Mouse (Mus musculus): Measurements from ENCODE around the gene C130050O18Rik. TPM values are rescaled to one million over a fixed set of nuclear protein-coding genes. Genes with fewer than 3 reads are reported as not detected.
A peak's percentile ranks its signal among the peaks of the same experiment; 100 is the strongest.

Gene C130050O18Rik
- total RNA-seq, 2 experiments from 2014 or later: 0.24 to 0.28 TPM

GRCm38 (mm10) chr5:139440926-139441725, 36.0 kb downstream of the C130050O18Rik start:
- intact Hi-C loops (cut with DNase I): no loop called here
- DNase-seq (ENCODE audit: extremely low spot score in 1 of 2, low spot score in 2 of 2): no peak

- DNase-seq (ENCODE audit: extremely low spot score in 1 of 2, low spot score in 2 of 2): no peak
- intact Hi-C loops (cut with DNase I): no loop called here
These were observed 36.6 kb downstream of the C130050O18Rik start for GRCm38 (mm10) chr5:139441726-139442018.

GRCm38 (mm10) chr5:139442428-139442827, 37.3 kb downstream of the C130050O18Rik start:
- intact Hi-C loops (cut with DNase I): no loop called here
- peak in 1 of 2 experiments; percentile 90 for DNase-seq (ENCODE audit: extremely low spot score in 1 of 2, low spot score in 2 of 2)

GRCm38 (mm10) chr5:139442962-139443361, 37.9 kb downstream of the C130050O18Rik start:
- intact Hi-C loops (cut with DNase I): no loop called here
- no peak for DNase-seq (ENCODE audit: extremely low spot score in 1 of 2, low spot score in 2 of 2)

GRCm38 (mm10) chr5:139445258-139445657, 40.2 kb downstream of the C130050O18Rik start:
- intact Hi-C loops (cut with DNase I): loop anchor here (5.0 kb wide), 1 partner anchor 83 kb away; no protein-coding TSS in a partner anchor

GRCm38 (mm10) chr5:139448025-139448424, 42.9 kb downstream of the C130050O18Rik start:
- intact Hi-C loops (cut with DNase I): loop anchor here (5.0 kb wide), 1 partner anchor 86 kb away; no protein-coding TSS in a partner anchor

More at GRCm38 (mm10) chr5:139445258-139445657, 40.2 kb downstream of the C130050O18Rik start:
- DNase-seq (ENCODE audit: extremely low spot score in 1 of 2, low spot score in 2 of 2): peak in 1 of 2 experiments; percentile 69

GRCm38 (mm10) chr5:139449161-139449791, 44.2 kb downstream of the C130050O18Rik start:
- no peak for DNase-seq (ENCODE audit: extremely low spot score in 1 of 2, low spot score in 2 of 2)
- intact Hi-C loops (cut with DNase I): loop anchor here (5.0 kb wide), 1 partner anchor 87 kb away; no protein-coding TSS in a partner anchor

More at GRCm38 (mm10) chr5:139448025-139448424, 42.9 kb downstream of the C130050O18Rik start:
- no peak for DNase-seq (ENCODE audit: extremely low spot score in 1 of 2, low spot score in 2 of 2)

GRCm38 (mm10) chr5:139449926-139450325, 44.8 kb downstream of the C130050O18Rik start:
- intact Hi-C loops (cut with DNase I): loop anchor here (5.0 kb wide), 1 partner anchor 88 kb away; no protein-coding TSS in a partner anchor
- no peak for DNase-seq (ENCODE audit: extremely low spot score in 1 of 2, low spot score in 2 of 2)

GRCm38 (mm10) chr5:139453031-139453430, 48.0 kb downstream of the C130050O18Rik start:
- intact Hi-C loops (cut with DNase I): no loop called here
- no peak for DNase-seq (ENCODE audit: extremely low spot score in 1 of 2, low spot score in 2 of 2)

GRCm38 (mm10) chr5:139455166-139455565, 50.1 kb downstream of the C130050O18Rik start:
- DNase-seq (ENCODE audit: extremely low spot score in 1 of 2, low spot score in 2 of 2): no peak
- intact Hi-C loops (cut with DNase I): loop anchor here (5.0 kb wide), 1 partner anchor 88 kb away; no protein-coding TSS in a partner anchor

- intact Hi-C loops (cut with DNase I): loop anchor here (5.0 kb wide), 1 partner anchor 90 kb away; no protein-coding TSS in a partner anchor
These were observed 52.2 kb downstream of the C130050O18Rik start for GRCm38 (mm10) chr5:139457241-139457640.

GRCm38 (mm10) chr5:139459938-139460337, 54.9 kb downstream of the C130050O18Rik start:
- no peak for DNase-seq (ENCODE audit: extremely low spot score in 1 of 2, low spot score in 2 of 2)
- intact Hi-C loops (cut with DNase I): loop anchor here (5.0 kb wide), 1 partner anchor 93 kb away; no protein-coding TSS in a partner anchor

More at GRCm38 (mm10) chr5:139457241-139457640, 52.2 kb downstream of the C130050O18Rik start:
- DNase-seq (ENCODE audit: extremely low spot score in 1 of 2, low spot score in 2 of 2): no peak

- intact Hi-C loops (cut with DNase I): no loop called here
- DNase-seq (ENCODE audit: extremely low spot score in 1 of 2, low spot score in 2 of 2): peak; percentile 98 to 99
These were observed 55.4 kb downstream of the C130050O18Rik start, which contains the start of gene 3110082I17Rik for GRCm38 (mm10) chr5:139460384-139461067. 3110082I17Rik (minus strand) TSS chr5:139460527.

- intact Hi-C loops (cut with DNase I): loop anchor here (5.0 kb wide), 1 partner anchor 103 kb away; no protein-coding TSS in a partner anchor
- no peak for DNase-seq (ENCODE audit: extremely low spot score in 1 of 2, low spot score in 2 of 2)
These were observed 59.8 kb downstream of the C130050O18Rik start for GRCm38 (mm10) chr5:139464874-139465273.

Small RNA genes lying within 50 kb of the gene (microRNA-seq; reads per million reads assigned to microRNA genes)
- 487 reads per million, percentile 71 among the genes with 10 or more reads in this experiment for gene Mir339

Other genes starting within 250 kb of the C130050O18Rik start
- gene Sun1, start 204.6 kb upstream of the C130050O18Rik start, total RNA-seq (2021): 10 to 100 TPM; 81.3 to 82.9 TPM
- 10 to 100 TPM; 55.9 to 56.2 TPM for gene Get4, start 153.0 kb upstream of the C130050O18Rik start, total RNA-seq (2021)
- 100 to 1,000 TPM; 370 to 382 TPM for gene Adap1, start 79.7 kb upstream of the C130050O18Rik start, total RNA-seq (2021)
- 10 to 100 TPM; 75.2 to 90.2 TPM for gene Cox19, start 53.9 kb upstream of the C130050O18Rik start, total RNA-seq (2021)
- not detected for gene Cyp2w1, start 52.7 kb upstream of the C130050O18Rik start, total RNA-seq (2021)
- 1 to 10 TPM; 5.7 to 7.5 TPM for gene Gpr146, start 27.6 kb upstream of the C130050O18Rik start, total RNA-seq (2021)
- gene Gper1, start 17.9 kb downstream of the C130050O18Rik start, total RNA-seq (2021): 1 to 10 TPM; 2.9 to 3.3 TPM
- 10 to 100 TPM; 20.1 to 20.2 TPM for gene 3110082I17Rik, start 55.2 kb downstream of the C130050O18Rik start, total RNA-seq (2021)
- 100 to 1,000 TPM in 1 of 2 experiments, 10 to 100 TPM in 1; 93.4 to 100 TPM for gene Zfand2a, start 79.3 kb downstream of the C130050O18Rik start, total RNA-seq (2021)
- under 1 TPM in 1 of 2 experiments, not detected in 1; 0.21 TPM for gene Uncx, start 138.2 kb downstream of the C130050O18Rik start, total RNA-seq (2021)